Comparison of ENCODE assay signal across 15 mouse cellular contexts in the genomic region with DNA sequence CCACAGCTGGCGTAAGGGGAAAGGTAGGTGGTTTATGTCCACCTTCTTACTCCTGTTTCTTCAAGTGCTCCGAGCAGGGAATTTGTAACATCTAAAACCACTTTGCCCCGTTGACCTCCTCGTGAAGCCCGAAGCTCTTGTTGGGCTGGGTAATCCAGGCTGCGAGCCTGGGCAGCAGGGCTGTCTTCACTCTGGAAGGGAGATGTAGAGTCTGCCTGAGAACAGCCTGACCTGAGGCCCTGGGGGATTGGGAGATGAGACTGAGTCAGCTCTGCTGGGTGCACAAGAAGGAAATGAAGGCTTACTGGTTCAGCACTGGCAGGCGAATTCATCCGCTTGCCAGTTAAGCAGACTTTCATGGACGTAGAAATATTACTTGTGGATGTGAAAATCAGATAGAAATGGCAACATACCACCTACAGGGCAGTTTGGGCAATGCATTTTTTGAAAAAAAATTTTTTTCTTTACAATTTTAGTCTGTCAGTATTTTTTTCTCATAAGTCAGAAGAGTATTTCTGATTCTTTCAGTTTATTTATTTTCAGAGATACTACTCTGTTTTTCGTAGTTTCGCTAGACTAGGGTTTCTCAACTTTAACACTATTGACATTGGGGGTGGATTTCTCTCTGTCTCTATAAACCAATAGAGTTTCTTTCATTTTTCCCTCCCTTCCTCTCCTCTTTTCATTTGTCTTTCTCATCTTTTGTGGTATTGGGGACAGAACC. TPM values are rescaled to one million over a fixed set of nuclear protein-coding genes. Genes with fewer than 3 reads are reported as not detected.
DNase-seq lines count a peak whose midpoint lies in the region; ATAC-seq and TF ChIP-seq lines count a peak whose summit lies in the region.
"Had no signal": no experiment of that assay in that cellular context is flagged by ENCODE, and none has a peak within 500 bp of the region (broad histone marks: within the 10 kb centered on the region; RNA-seq: fewer than 3 reads in every experiment).

No protein-coding gene starts in this region.

- peak; percentile 24 for DNase-seq in retina, postnatal 1 day
- no peak for DNase-seq in retina, embryonic 14.5 days (ENCODE audit: low spot score)
- DNase-seq in urinary bladder, postnatal 4 days (ENCODE audit: low spot score in 2 of 2) = no peak
- DNase-seq in layer of hippocampus, adult 9-10 months (ENCODE audit: low spot score) = no peak
- DNase-seq: adrenal gland, postnatal 10 days; left cerebral cortex, postnatal 4 days; right cerebral cortex, adult 18-20 months; thymus, postnatal 4 days had no signal

- no peaks in the 10 kb centered on the region for H3K4me1 ChIP-seq in intestine, postnatal 0 days (replicated peaks; ENCODE audit: control insufficient read depth, insufficient read depth, low read length)
- no peaks in the 10 kb centered on the region for H3K4me1 ChIP-seq in intestine, embryonic 15.5 days (replicated peaks)
- H3K4me1 ChIP-seq: embryonic facial prominence, embryonic 15.5 days had no signal

- H3K4me3 ChIP-seq in intestine, postnatal 0 days (ENCODE audit: low read depth, low read length) = no peak overlapping the region
- H3K4me3 ChIP-seq in intestine, embryonic 15.5 days (replicated peaks) = no peak overlapping the region
- H3K4me3 ChIP-seq: embryonic facial prominence, embryonic 15.5 days; hindbrain, embryonic 13.5 days; myocyte had no signal

- no peaks in the 10 kb centered on the region for H3K9me3 ChIP-seq in intestine, postnatal 0 days (ENCODE audit: control insufficient read depth)
- H3K9me3 ChIP-seq in intestine, embryonic 15.5 days = no peaks in the 10 kb centered on the region
- H3K9me3 ChIP-seq: embryonic facial prominence, embryonic 15.5 days; hindbrain, embryonic 13.5 days had no signal

- peak; percentile 48 for TF ChIP-seq CTCF in intestine, postnatal 0 days (IDR thresholded peaks at IDR 0.05; ENCODE audit: low read depth)

- WGBS in intestine, postnatal 0 days = 74% methylated on average over 11 of the region's 11 CpGs
- 79% methylated on average over 11 of the region's 11 CpGs for WGBS in intestine, embryonic 15.5 days

- H3K4me2 ChIP-seq in intestine, postnatal 0 days (replicated peaks; ENCODE audit: low read depth) = no peak overlapping the region
- H3K4me2 ChIP-seq in intestine, embryonic 15.5 days (replicated peaks) = no peak overlapping the region
- H3K4me2 ChIP-seq: embryonic facial prominence, embryonic 15.5 days; heart, embryonic 11.5 days; hindbrain, embryonic 13.5 days had no signal

- no peak for ATAC-seq in intestine, postnatal 0 days
- ATAC-seq in intestine, embryonic 15.5 days = no peak
- peak; percentile 58; the same call in 1 of the 2 replicates for ATAC-seq in erythroblast, adult 5-6 weeks (replicated peaks; ENCODE audit: low FRiP score, poor library complexity, severe bottlenecking)

- H3K27me3 ChIP-seq in intestine, postnatal 0 days (replicated peaks; ENCODE audit: control insufficient read depth, insufficient read depth, low read length) = no peaks in the 10 kb centered on the region
- no peaks in the 10 kb centered on the region for H3K27me3 ChIP-seq in intestine, embryonic 15.5 days (replicated peaks)
- H3K27me3 ChIP-seq: embryonic facial prominence, embryonic 15.5 days; hindbrain, embryonic 13.5 days had no signal

- H3K9ac ChIP-seq in intestine, postnatal 0 days (ENCODE audit: low read depth, low read length) = no peak overlapping the region
- no peak overlapping the region for H3K9ac ChIP-seq in intestine, embryonic 15.5 days
- H3K9ac ChIP-seq: embryonic facial prominence, embryonic 15.5 days; hindbrain, embryonic 13.5 days had no signal

- H3K27ac ChIP-seq in intestine, postnatal 0 days (ENCODE audit: low read depth, low read length) = no peak overlapping the region
- H3K27ac ChIP-seq in intestine, embryonic 15.5 days = no peak overlapping the region
- H3K27ac ChIP-seq: embryonic facial prominence, embryonic 15.5 days; hindbrain, embryonic 13.5 days had no signal

- no peaks in the 10 kb centered on the region for H3K36me3 ChIP-seq in intestine, postnatal 0 days (ENCODE audit: control insufficient read depth, insufficient read depth)
- H3K36me3 ChIP-seq in intestine, embryonic 15.5 days = no peaks in the 10 kb centered on the region
- H3K36me3 ChIP-seq: embryonic facial prominence, embryonic 15.5 days; hindbrain, embryonic 13.5 days had no signal

RNA-seq across cellular contexts. Expression of a gene that starts 31.7 kb away (rescaled TPM):
- polyA plus RNA-seq in intestine, postnatal 0 days (2015; fragmentation: Nextera tagmentation; extraction: Ambion mirVana) = 2.8 and 3.0 TPM in 2 replicates
- 4.9 and 5.8 TPM in 2 replicates for polyA plus RNA-seq in intestine, embryonic 15.5 days (2015; fragmentation: Nextera tagmentation; extraction: Ambion mirVana)
- 4.8 and 11.5 TPM in 2 replicates for total RNA-seq in erythroblast, adult 5-6 weeks (2015; ENCODE audit: low replicate concordance)
- total RNA-seq in erythroblast, adult 5-6 weeks (2017; ENCODE audit: low replicate concordance) = 12.9 and 17.1 TPM in 2 replicates
